Mouse (Mus musculus): Measurements from ENCODE around the gene Nelfcd. TPM values are rescaled to one million over a fixed set of nuclear protein-coding genes. Genes with fewer than 3 reads are reported as not detected.

Nelfcd gene
- total RNA-seq, 2 experiments from 2014 or later, result 46.2 to 50.4 TPM

GRCm38 (mm10) chr2:174436076-174436701 is 20.6 kb downstream of the Nelfcd start:
- intact Hi-C loops (cut with DNase I), result no loop called here
- DNase-seq (ENCODE audit: low spot score in 2 of 2), result peak in 1 of 2 experiments; percentile 23

GRCm38 (mm10) chr2:174436916-174437696 is 21.5 kb downstream of the Nelfcd start:
- DNase-seq (ENCODE audit: low spot score in 2 of 2), result no peak
- intact Hi-C loops (cut with DNase I), result no loop called here

GRCm38 (mm10) chr2:174437697-174437982 is 22.0 kb downstream of the Nelfcd start:
- intact Hi-C loops (cut with DNase I), result no loop called here
- DNase-seq (ENCODE audit: low spot score in 2 of 2), result peak; percentile 24 to 41

GRCm38 (mm10) chr2:174438181-174438580 is 22.6 kb downstream of the Nelfcd start:
- no peak for DNase-seq (ENCODE audit: low spot score in 2 of 2)
- intact Hi-C loops (cut with DNase I), result no loop called here

- intact Hi-C loops (cut with DNase I), result no loop called here
- DNase-seq (ENCODE audit: low spot score in 2 of 2), result peak in 1 of 2 experiments; percentile 31
Observed at GRCm38 (mm10) chr2:174438737-174439449, 23.3 kb downstream of the Nelfcd start, which contains the start of gene Ctsz. Gene Ctsz (minus strand): TSS chr2:174439039.

GRCm38 (mm10) chr2:174439450-174439838 is 23.8 kb downstream of the Nelfcd start:
- intact Hi-C loops (cut with DNase I), result no loop called here
- no peak for DNase-seq (ENCODE audit: low spot score in 2 of 2)

- DNase-seq (ENCODE audit: low spot score in 2 of 2), result no peak
- intact Hi-C loops (cut with DNase I), result no loop called here
Observed at GRCm38 (mm10) chr2:174439961-174440360, 24.4 kb downstream of the Nelfcd start.

- intact Hi-C loops (cut with DNase I), result no loop called here
- no peak for DNase-seq (ENCODE audit: low spot score in 2 of 2)
Observed at GRCm38 (mm10) chr2:174441898-174442297, 26.3 kb downstream of the Nelfcd start.

- intact Hi-C loops (cut with DNase I), result no loop called here
Observed at GRCm38 (mm10) chr2:174442460-174442859, 26.9 kb downstream of the Nelfcd start.

GRCm38 (mm10) chr2:174443046-174443445 is 27.4 kb downstream of the Nelfcd start:
- intact Hi-C loops (cut with DNase I), result no loop called here
- no peak for DNase-seq (ENCODE audit: low spot score in 2 of 2)

More at GRCm38 (mm10) chr2:174442460-174442859, 26.9 kb downstream of the Nelfcd start:
- no peak for DNase-seq (ENCODE audit: low spot score in 2 of 2)

- DNase-seq (ENCODE audit: low spot score in 2 of 2), result no peak
- intact Hi-C loops (cut with DNase I), result no loop called here
Observed at GRCm38 (mm10) chr2:174444359-174444758, 28.8 kb downstream of the Nelfcd start.

GRCm38 (mm10) chr2:174445018-174445417 is 29.4 kb downstream of the Nelfcd start:
- no peak for DNase-seq (ENCODE audit: low spot score in 2 of 2)
- intact Hi-C loops (cut with DNase I), result no loop called here

- no peak for DNase-seq (ENCODE audit: low spot score in 2 of 2)
- intact Hi-C loops (cut with DNase I), result no loop called here
Observed at GRCm38 (mm10) chr2:174446492-174446891, 30.9 kb downstream of the Nelfcd start.

- intact Hi-C loops (cut with DNase I), result no loop called here
- DNase-seq (ENCODE audit: low spot score in 2 of 2), result no peak
Observed at GRCm38 (mm10) chr2:174446905-174447304, 31.3 kb downstream of the Nelfcd start.

- intact Hi-C loops (cut with DNase I), result no loop called here
- no peak for DNase-seq (ENCODE audit: low spot score in 2 of 2)
Observed at GRCm38 (mm10) chr2:174448405-174448804, 32.8 kb downstream of the Nelfcd start.

- DNase-seq (ENCODE audit: low spot score in 2 of 2), result no peak
- intact Hi-C loops (cut with DNase I), result no loop called here
Observed at GRCm38 (mm10) chr2:174450353-174450752, 34.7 kb downstream of the Nelfcd start, which contains the start of gene Tubb1. Gene Tubb1 (plus strand): TSS chr2:174450695.

- DNase-seq (ENCODE audit: low spot score in 2 of 2), result no peak
- intact Hi-C loops (cut with DNase I), result no loop called here
Observed at GRCm38 (mm10) chr2:174453681-174454080, 38.1 kb downstream of the Nelfcd start.

GRCm38 (mm10) chr2:174459365-174459764 is 43.8 kb downstream of the Nelfcd start:
- no peak for DNase-seq (ENCODE audit: low spot score in 2 of 2)
- intact Hi-C loops (cut with DNase I), result no loop called here

GRCm38 (mm10) chr2:174463370-174463769 is 47.8 kb downstream of the Nelfcd start:
- DNase-seq (ENCODE audit: low spot score in 2 of 2), result no peak
- intact Hi-C loops (cut with DNase I), result loop anchor here (5.0 kb wide), 2 partner anchors 131 to 151 kb away; no protein-coding TSS in a partner anchor
